In the genomic region with DNA sequence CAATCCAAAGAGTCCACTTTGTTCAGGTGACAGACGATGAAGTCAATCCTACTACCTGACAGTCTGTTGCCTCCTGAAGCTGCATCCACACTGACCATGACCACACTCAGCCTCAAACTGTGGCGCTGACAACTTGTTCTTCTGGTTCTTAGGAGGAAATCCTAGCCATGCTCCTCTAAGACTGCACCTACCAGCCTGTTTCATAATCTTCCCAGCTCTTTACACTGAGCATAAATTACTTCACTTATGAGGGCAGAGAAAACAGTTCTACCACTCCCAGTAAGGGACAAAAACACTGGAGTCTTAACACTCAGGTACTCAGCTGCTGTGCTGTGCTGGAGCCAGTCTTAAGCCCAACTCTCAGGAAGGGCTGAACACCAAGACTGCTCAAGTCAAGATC, we compare ENCODE assay signal across 14 mouse cellular contexts. TPM values are rescaled to one million over a fixed set of nuclear protein-coding genes. Genes with fewer than 3 reads are reported as not detected.
DNase-seq lines count a peak whose midpoint lies in the region; ATAC-seq and TF ChIP-seq lines count a peak whose summit lies in the region.
"Had no signal": no experiment of that assay in that cellular context is flagged by ENCODE, and none has a peak within 500 bp of the region (broad histone marks: within the 10 kb centered on the region; RNA-seq: fewer than 3 reads in every experiment).

No protein-coding gene starts in this region.

- H3K9ac ChIP-seq in heart, adult 2 months (ENCODE audit: low read depth, low read length): peak overlapping the region; percentile 23; the same call in 1 of the 2 replicates
- H3K9ac ChIP-seq in kidney, postnatal 0 days (ENCODE audit: low read depth, low read length): 0 out of 2 replicates have a peak overlapping the region, but pooled peaks have one; percentile 5
- peak overlapping the region; percentile 61; the same call in 1 of the 2 replicates for H3K9ac ChIP-seq in neural tube, embryonic 13.5 days
- no peak overlapping the region for H3K9ac ChIP-seq in neural tube, embryonic 15.5 days (replicated peaks)
- peak overlapping the region; percentile 36; the same call in 1 of the 2 replicates for H3K9ac ChIP-seq in stomach, embryonic 16.5 days (ENCODE audit: low read length)
- H3K9ac ChIP-seq in forebrain, embryonic 14.5 days (ENCODE audit: low read length): no peak overlapping the region
- H3K9ac ChIP-seq: stomach, embryonic 15.5 days had no signal

- peaks cover 8% of the 10 kb centered on the region for H3K79me2 ChIP-seq in heart, adult 2 months (replicated peaks; ENCODE audit: control insufficient read depth, insufficient read depth, low read length)

- no peaks in the 10 kb centered on the region for H3K9me3 ChIP-seq in kidney, postnatal 0 days (replicated peaks; ENCODE audit: low read length)
- H3K9me3 ChIP-seq in neural tube, embryonic 13.5 days: no peaks in the 10 kb centered on the region
- H3K9me3 ChIP-seq in neural tube, embryonic 15.5 days (replicated peaks): no peaks in the 10 kb centered on the region
- no peaks in the 10 kb centered on the region for H3K9me3 ChIP-seq in stomach, embryonic 16.5 days (replicated peaks; ENCODE audit: control insufficient read depth, low read length)
- H3K9me3 ChIP-seq in forebrain, embryonic 14.5 days (replicated peaks; ENCODE audit: control insufficient read depth, low read length): no peaks in the 10 kb centered on the region
- H3K9me3 ChIP-seq: G1E; stomach, embryonic 15.5 days had no signal

- H3K36me3 ChIP-seq in heart, adult 2 months (ENCODE audit: control insufficient read depth, insufficient read depth, low read length): peaks cover 25% of the 10 kb centered on the region
- no peaks in the 10 kb centered on the region for H3K36me3 ChIP-seq in kidney, postnatal 0 days (ENCODE audit: insufficient read depth, low read length)
- H3K36me3 ChIP-seq in neural tube, embryonic 13.5 days: no peaks in the 10 kb centered on the region
- H3K36me3 ChIP-seq in neural tube, embryonic 15.5 days: no peaks in the 10 kb centered on the region
- no peaks in the 10 kb centered on the region for H3K36me3 ChIP-seq in stomach, embryonic 16.5 days (ENCODE audit: control insufficient read depth, insufficient read depth, low read length)
- H3K36me3 ChIP-seq in forebrain, embryonic 14.5 days (ENCODE audit: control insufficient read depth, insufficient read depth, low read length): 0 out of 2 replicates have a peak, but pooled peaks cover 2% of the 10 kb centered on the region
- H3K36me3 ChIP-seq: stomach, embryonic 15.5 days had no signal

- WGBS in heart, adult 2 months: 75% methylated on average over 2 of the region's 2 CpGs
- 80% methylated on average over 2 of the region's 2 CpGs for WGBS in kidney, postnatal 0 days
- WGBS in neural tube, embryonic 13.5 days: 95% methylated on average over 2 of the region's 2 CpGs
- WGBS in neural tube, embryonic 15.5 days: 96% methylated on average over 2 of the region's 2 CpGs
- WGBS in stomach, embryonic 16.5 days: 71% methylated on average over 2 of the region's 2 CpGs
- WGBS in forebrain, embryonic 14.5 days: 86% methylated on average over 2 of the region's 2 CpGs

- TF ChIP-seq POLR2A in heart, adult 2 months (IDR thresholded peaks at IDR 0.05; ENCODE audit: insufficient read depth, low read depth, low read length): no peak

- peak overlapping the region; percentile 25; the same call in 1 of the 2 replicates for H3K4me2 ChIP-seq in kidney, postnatal 0 days (ENCODE audit: low read length)
- H3K4me2 ChIP-seq in neural tube, embryonic 13.5 days: 0 out of 2 replicates have a peak overlapping the region, but pooled peaks have one; percentile 79
- no peak overlapping the region for H3K4me2 ChIP-seq in neural tube, embryonic 15.5 days
- H3K4me2 ChIP-seq in stomach, embryonic 16.5 days (ENCODE audit: low read depth, low read length): peak overlapping the region; percentile 14; the same call in 1 of the 2 replicates
- H3K4me2 ChIP-seq in forebrain, embryonic 14.5 days (ENCODE audit: low read length): no peak overlapping the region

- intact Hi-C loops in heart, adult 2 months (cut with DNase I): no loop called here
- intact Hi-C loops in heart, postnatal 14 days (cut with DNase I): loop anchor here (5.0 kb wide), 1 partner anchor 34 kb away; no protein-coding TSS in a partner anchor

- no peak for DNase-seq in heart, adult 2 months
- DNase-seq in heart, postnatal 14 days: no peak
- DNase-seq in kidney, postnatal 0 days (ENCODE audit: low spot score): no peak
- DNase-seq in kidney, postnatal 36 days: no peak
- no peak for DNase-seq in forebrain, embryonic 14.5 days (ENCODE audit: low spot score)
- DNase-seq: B cell, adult 2 months; cerebellum, adult 11-12 months; gastrocnemius, postnatal 36 days; kidney, adult 18-20 months had no signal

- no peak for ATAC-seq in kidney, postnatal 0 days (replicated peaks; ENCODE audit: low FRiP score, low read depth)
- no peak for ATAC-seq in neural tube, embryonic 13.5 days (ENCODE audit: low read depth)
- no peak for ATAC-seq in neural tube, embryonic 15.5 days (ENCODE audit: low FRiP score)
- no peak for ATAC-seq in stomach, embryonic 16.5 days (ENCODE audit: insufficient read depth, low FRiP score)
- ATAC-seq in forebrain, embryonic 14.5 days: no peak

- TF ChIP-seq EP300 in heart, adult 2 months (IDR thresholded peaks at IDR 0.05; ENCODE audit: insufficient read depth, low read depth, low read length): no peak

- H3K4me3 ChIP-seq in heart, adult 2 months: no peak overlapping the region
- H3K4me3 ChIP-seq in kidney, postnatal 0 days (replicated peaks; ENCODE audit: low read depth, low read length): no peak overlapping the region
- H3K4me3 ChIP-seq in neural tube, embryonic 13.5 days: no peak overlapping the region
- no peak overlapping the region for H3K4me3 ChIP-seq in neural tube, embryonic 15.5 days (replicated peaks)
- H3K4me3 ChIP-seq in stomach, embryonic 16.5 days (replicated peaks; ENCODE audit: low read length): no peak overlapping the region
- H3K4me3 ChIP-seq in forebrain, embryonic 14.5 days (ENCODE audit: low read depth, low read length): no peak overlapping the region
- H3K4me3 ChIP-seq: stomach, embryonic 15.5 days had no signal

- H3K4me1 ChIP-seq in heart, adult 2 months (ENCODE audit: control insufficient read depth, insufficient read depth, low read length): peaks cover 24% of the 10 kb centered on the region
- H3K4me1 ChIP-seq in kidney, postnatal 0 days (replicated peaks; ENCODE audit: insufficient read depth, low read length): peaks cover 10% of the 10 kb centered on the region; the same call in 1 of the 2 replicates
- peaks cover 42% of the 10 kb centered on the region for H3K4me1 ChIP-seq in neural tube, embryonic 13.5 days (replicated peaks)
- H3K4me1 ChIP-seq in neural tube, embryonic 15.5 days: peaks cover 34% of the 10 kb centered on the region
- peaks cover 39% of the 10 kb centered on the region for H3K4me1 ChIP-seq in stomach, embryonic 16.5 days (ENCODE audit: control insufficient read depth, insufficient read depth, low read length)
- peaks cover 14% of the 10 kb centered on the region for H3K4me1 ChIP-seq in forebrain, embryonic 14.5 days (ENCODE audit: control insufficient read depth, insufficient read depth, low read length)

- TF ChIP-seq CTCF in heart, adult 2 months (IDR thresholded peaks at IDR 0.05): no peak
- no peak for TF ChIP-seq CTCF in kidney, postnatal 0 days (IDR thresholded peaks at IDR 0.05; ENCODE audit: low read depth)

- H3K27ac ChIP-seq in heart, adult 2 months: no peak overlapping the region
- no peak overlapping the region for H3K27ac ChIP-seq in kidney, postnatal 0 days
- H3K27ac ChIP-seq in neural tube, embryonic 13.5 days (replicated peaks): no peak overlapping the region
- no peak overlapping the region for H3K27ac ChIP-seq in neural tube, embryonic 15.5 days (replicated peaks)
- peak overlapping the region; percentile 63 for H3K27ac ChIP-seq in stomach, embryonic 16.5 days (ENCODE audit: low read length)
- H3K27ac ChIP-seq in forebrain, embryonic 14.5 days (ENCODE audit: low read depth, low read length): no peak overlapping the region
- H3K27ac ChIP-seq: stomach, embryonic 15.5 days had no signal

- no peaks in the 10 kb centered on the region for H3K27me3 ChIP-seq in heart, adult 2 months (ENCODE audit: control insufficient read depth, insufficient read depth, low read length)
- H3K27me3 ChIP-seq in kidney, postnatal 0 days (ENCODE audit: insufficient read depth, low read length): no peaks in the 10 kb centered on the region
- H3K27me3 ChIP-seq in neural tube, embryonic 13.5 days: no peaks in the 10 kb centered on the region; the same call in 1 of the 2 replicates
- H3K27me3 ChIP-seq in neural tube, embryonic 15.5 days (replicated peaks): no peaks in the 10 kb centered on the region
- no peaks in the 10 kb centered on the region for H3K27me3 ChIP-seq in stomach, embryonic 16.5 days (ENCODE audit: control insufficient read depth, insufficient read depth, low read length)
- H3K27me3 ChIP-seq in forebrain, embryonic 14.5 days (replicated peaks; ENCODE audit: control insufficient read depth, insufficient read depth, low read length): no peaks in the 10 kb centered on the region
- H3K27me3 ChIP-seq: stomach, embryonic 15.5 days had no signal

RNA-seq across cellular contexts. Expression of a gene that starts 25.3 kb away (rescaled TPM):
- 10 to 100 TPM; 36.4 TPM for total RNA-seq in heart, adult 2 months (2021)
- polyA plus RNA-seq in heart, adult 2 months (2012; rRNA removed): 23.7 and 24.7 TPM in 2 replicates
- total RNA-seq in heart, postnatal 14 days (2021): 10 to 100 TPM; 41.7 to 41.9 TPM
- 41.7 and 49.5 TPM in 2 replicates for polyA plus RNA-seq in kidney, postnatal 0 days (2015; fragmentation: Nextera tagmentation; extraction: Ambion mirVana)
- 30.6 and 31.8 TPM in 2 replicates for polyA plus RNA-seq in neural tube, embryonic 13.5 days (2015; fragmentation: Nextera tagmentation; extraction: Ambion mirVana)
- polyA plus RNA-seq in neural tube, embryonic 15.5 days (2015; fragmentation: Nextera tagmentation; extraction: Ambion mirVana): 24.8 and 24.9 TPM in 2 replicates
- 29.7 and 32.3 TPM in 2 replicates for polyA plus RNA-seq in stomach, embryonic 16.5 days (2015; fragmentation: Nextera tagmentation; extraction: Ambion mirVana)
- polyA plus RNA-seq in forebrain, embryonic 14.5 days (2014; fragmentation: Nextera tagmentation; extraction: Ambion mirVana): 28.8 and 30.5 TPM in 2 replicates

Comparison
In these comparisons a context has a peak if more than half of its experiments do, and no peak if none do; other contexts are left out.
1. H3K9ac ChIP-seq: peak in heart, adult 2 months (single experiment), kidney, postnatal 0 days (single experiment), neural tube, embryonic 13.5 days (single experiment) and stomach, embryonic 16.5 days (single experiment); none in neural tube, embryonic 15.5 days (single experiment) and forebrain, embryonic 14.5 days (single experiment).
2. H3K4me2 ChIP-seq: peak in kidney, postnatal 0 days (single experiment), neural tube, embryonic 13.5 days (single experiment) and stomach, embryonic 16.5 days (single experiment); none in neural tube, embryonic 15.5 days (single experiment) and forebrain, embryonic 14.5 days (single experiment).